Mouse (Mus musculus) lung, embryonic 16.5 days (tissue): Measurements from ENCODE around the gene Trim38. TPM values are rescaled to one million over a fixed set of nuclear protein-coding genes. Genes with fewer than 3 reads are reported as not detected.
"Not testable (repeated sequence)": the region's sequence is repeated elsewhere in the genome, so short reads cannot be mapped to it uniquely, and the experiment has no call there.

Source experiments
- ATAC-seq: fragments of 200-750 bp; cut with Nextera tagmentation; 2 replicates; pipeline ENCODE4 v1.8.0; 2017; ENCODE audit warnings: low read depth, mild to moderate bottlenecking, moderate library complexity
- H3K27ac ChIP-seq: fragments of 300-500 bp; sonication (generic); 2 replicates; pipeline ENCODE4 v1.5.1; 2014; ENCODE audit warnings: mild to moderate bottlenecking, control low read depth, low read length
- H3K27me3 ChIP-seq: fragments of 300-500 bp; sonication (generic); 2 replicates; pipeline ENCODE4 v1.6.1; 2014; ENCODE audit warnings: low read depth, low read length, mixed read lengths; ENCODE audit not compliant: control insufficient read depth, insufficient read depth
- H3K36me3 ChIP-seq: fragments of 300-500 bp; sonication (generic); 2 replicates; pipeline ENCODE4 v1.6.1; 2014; ENCODE audit warnings: low read length; ENCODE audit not compliant: control insufficient read depth, insufficient read depth
- H3K4me1 ChIP-seq: fragments of 300-500 bp; sonication (generic); replicated peaks from 2 replicates; pipeline ENCODE4 v1.6.1; 2014; ENCODE audit warnings: low read length, mixed read lengths; ENCODE audit not compliant: control insufficient read depth, insufficient read depth
- H3K4me2 ChIP-seq: fragments of 300-500 bp; sonication (generic); 2 replicates; pipeline ENCODE4 v1.6.1; 2014; ENCODE audit warnings: low read depth, low read length, control low read depth
- H3K4me3 ChIP-seq: fragments of 300-500 bp; sonication (generic); 2 replicates; pipeline ENCODE4 v1.5.1; 2014; ENCODE audit warnings: mild to moderate bottlenecking, low read length, control low read depth
- H3K9ac ChIP-seq: fragments of 300-500 bp; sonication (generic); 2 replicates; pipeline ENCODE4 v1.6.1; 2014; ENCODE audit warnings: low read length, control low read depth
- H3K9me3 ChIP-seq: fragments of 300-500 bp; sonication (generic); 2 replicates; pipeline ENCODE4 v1.6.1; 2016; ENCODE audit warnings: low read length; ENCODE audit not compliant: control insufficient read depth
- WGBS: fragments of 180-500 bp; shearing (Covaris S2); extraction: QIAGEN DNeasy Blood & Tissue Kit; methylation state at CpG from one replicate; pipeline ENCODE4 v1.1.7; 2014; 5-methylcytosine and 5-hydroxymethylcytosine counted together
- polyA plus RNA-seq: library from polyadenylated mRNA; unstranded; fragments of >200 nt; fragmentation: Nextera tagmentation; extraction: Ambion mirVana; gene quantifications from 2 replicates; pipeline ENCODE4 v1.2.1, GENCODE M21; 2015

Gene Trim38
- polyA plus RNA-seq, 1 experiment from 2014 or later = not detected

GRCm38 (mm10) chr13:23751478-23751956 is 18.2 kb upstream of the Trim38 start:
- peak; percentile 11; the same call in 1 of the 2 replicates for ATAC-seq
- under 1% methylated on average over 11 of the region's 11 CpGs for WGBS
- no peaks in the 10 kb centered on the region for H3K36me3 ChIP-seq
- no peaks in the 10 kb centered on the region for H3K27me3 ChIP-seq
- peak overlapping the region; percentile 49 for H3K4me3 ChIP-seq
- H3K9ac ChIP-seq = peak overlapping the region; percentile 67
- H3K9me3 ChIP-seq = no peaks in the 10 kb centered on the region
- H3K4me1 ChIP-seq = peaks cover 14% of the 10 kb centered on the region
- peak overlapping the region; percentile 65 for H3K4me2 ChIP-seq
- peak overlapping the region; percentile 98 for H3K27ac ChIP-seq

DNA sequence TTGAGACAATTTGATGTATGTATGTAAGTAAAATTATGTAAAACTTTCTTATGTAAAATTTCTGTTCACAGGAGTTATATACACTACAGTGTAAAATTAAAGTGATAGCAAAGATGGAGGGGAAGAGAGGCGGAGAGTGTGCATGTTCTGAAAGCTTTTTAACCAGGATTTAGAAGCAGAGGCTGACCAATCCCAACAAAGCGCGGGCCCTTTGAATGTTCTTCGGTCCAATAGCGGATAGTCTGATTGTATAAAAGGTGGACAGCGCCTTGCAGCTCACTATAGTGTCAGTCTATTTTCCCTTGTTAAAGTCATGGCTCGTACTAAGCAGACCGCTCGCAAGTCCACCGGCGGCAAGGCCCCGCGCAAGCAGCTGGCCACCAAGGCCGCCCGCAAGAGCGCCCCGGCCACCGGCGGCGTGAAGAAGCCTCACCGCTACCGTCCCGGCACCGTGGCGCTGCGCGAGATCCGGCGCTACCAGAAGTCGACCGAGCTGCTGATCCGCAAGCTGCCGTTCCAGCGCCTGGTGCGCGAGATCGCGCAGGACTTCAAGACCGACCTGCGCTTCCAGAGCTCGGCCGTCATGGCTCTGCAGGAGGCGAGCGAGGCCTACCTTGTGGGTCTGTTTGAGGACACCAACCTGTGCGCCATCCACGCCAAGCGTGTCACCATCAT is 17.5 kb upstream of the Trim38 start, which contains the start of gene Hist1h3b:
Gene Hist1h3b (plus strand): TSS at position 201 of the 675 bp plus-strand sequence.
- Histone ChIP-seq H3K4me1 (peaks cover 14% of the 10 kb centered on the region), H3K9ac (peak within 1 kb of the TSS; percentile 67), H3K4me2 (peak within 1 kb of the TSS; percentile 65), H3K27ac (peak within 1 kb of the TSS; percentile 98), H3K4me3 (peak within 1 kb of the TSS; percentile 49)
- H3K9me3 ChIP-seq, H3K27me3 ChIP-seq, H3K36me3 ChIP-seq: not testable (repeated sequence)
- WGBS = under 1% methylated on average over 16 of the region's 47 CpGs
- ATAC-seq = peak; percentile 86

- Histone ChIP-seq H3K4me2 (peak overlapping the region; percentile 57), H3K27me3 (no peaks in the 10 kb centered on the region), H3K9me3 (no peaks in the 10 kb centered on the region), H3K36me3 (no peaks in the 10 kb centered on the region), H3K4me3 (peak overlapping the region; percentile 48), H3K9ac (peak overlapping the region; percentile 64), H3K27ac (peak overlapping the region; percentile 79), H3K4me1 (peaks cover 14% of the 10 kb centered on the region)
- 2% methylated on average over 6 of the region's 6 CpGs for WGBS
- ATAC-seq = no peak
Measured at GRCm38 (mm10) chr13:23752742-23753172, 17.0 kb upstream of the Trim38 start.

GRCm38 (mm10) chr13:23753314-23754078 is 16.2 kb upstream of the Trim38 start:
- WGBS = 37% methylated on average over 4 of the region's 4 CpGs
- peak overlapping the region; percentile 42 for H3K4me2 ChIP-seq
- H3K27ac ChIP-seq = peak overlapping the region; percentile 70
- no peaks in the 10 kb centered on the region for H3K36me3 ChIP-seq
- no peaks in the 10 kb centered on the region for H3K9me3 ChIP-seq
- ATAC-seq = no peak
- H3K27me3 ChIP-seq = no peaks in the 10 kb centered on the region
- H3K9ac ChIP-seq = peak overlapping the region; percentile 20; the same call in 1 of the 2 replicates
- peaks cover 7% of the 10 kb centered on the region for H3K4me1 ChIP-seq
- no peak overlapping the region for H3K4me3 ChIP-seq

GRCm38 (mm10) chr13:23755000-23755399 is 14.7 kb upstream of the Trim38 start:
- H3K9ac ChIP-seq = no peak overlapping the region
- no peak overlapping the region for H3K4me2 ChIP-seq
- H3K9me3 ChIP-seq = no peaks in the 10 kb centered on the region
- H3K27me3 ChIP-seq = no peaks in the 10 kb centered on the region
- H3K36me3 ChIP-seq = no peaks in the 10 kb centered on the region
- no peak for ATAC-seq
- peaks cover 9% of the 10 kb centered on the region for H3K4me1 ChIP-seq
- H3K4me3 ChIP-seq = no peak overlapping the region
- no peak overlapping the region for H3K27ac ChIP-seq

- ATAC-seq = peak; percentile 75
Measured at GRCm38 (mm10) chr13:23756790-23757189, 12.9 kb upstream of the Trim38 start, which contains the start of gene Hist1h4b. Gene Hist1h4b (plus strand): TSS chr13:23757013.

DNA sequence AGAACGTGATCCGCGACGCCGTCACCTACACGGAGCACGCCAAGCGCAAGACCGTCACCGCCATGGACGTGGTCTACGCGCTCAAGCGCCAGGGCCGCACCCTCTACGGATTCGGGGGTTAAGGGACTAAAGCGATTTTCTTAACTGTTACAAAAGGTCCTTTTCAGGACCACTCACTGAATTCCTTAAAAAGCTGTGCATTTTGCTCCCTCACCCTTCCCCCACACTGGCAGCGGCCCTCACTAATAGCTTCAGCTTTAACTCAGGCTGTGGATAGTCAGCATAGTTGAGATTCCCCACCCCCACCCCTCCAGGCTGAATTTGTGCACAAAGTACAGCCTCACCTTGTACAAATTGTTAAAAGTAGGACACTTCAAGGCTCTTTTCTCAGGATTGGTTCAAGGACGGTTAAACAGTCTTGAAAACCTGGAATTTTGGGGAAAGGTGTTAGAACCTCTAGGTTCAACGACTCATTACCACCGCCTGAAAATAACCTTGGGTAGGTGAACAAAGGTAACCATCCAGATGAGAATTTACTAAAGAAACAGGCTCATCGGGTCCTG is 12.4 kb upstream of the Trim38 start:
- no peaks in the 10 kb centered on the region for H3K27me3 ChIP-seq
- ATAC-seq = peak; percentile 1; the same call in 1 of the 2 replicates
- H3K9me3 ChIP-seq = no peaks in the 10 kb centered on the region
- under 1% methylated on average over 14 of the region's 23 CpGs for WGBS
- H3K4me3 ChIP-seq = peak overlapping the region; percentile 42
- H3K36me3 ChIP-seq = no peaks in the 10 kb centered on the region
- peak overlapping the region; percentile 91 for H3K27ac ChIP-seq
- H3K9ac ChIP-seq = peak overlapping the region; percentile 66
- peak overlapping the region; percentile 64 for H3K4me2 ChIP-seq
- peaks cover 15% of the 10 kb centered on the region for H3K4me1 ChIP-seq

More at GRCm38 (mm10) chr13:23756790-23757189, 12.9 kb upstream of the Trim38 start, which contains the start of gene Hist1h4b:
- peak within 1 kb of the TSS; percentile 91 for H3K27ac ChIP-seq
- no peaks in the 10 kb centered on the region for H3K36me3 ChIP-seq
- peaks cover 15% of the 10 kb centered on the region for H3K4me1 ChIP-seq
- 1% methylated on average over 15 of the region's 22 CpGs for WGBS
- H3K27me3 ChIP-seq = no peaks in the 10 kb centered on the region
- peak within 1 kb of the TSS; percentile 42 for H3K4me3 ChIP-seq
- no peaks in the 10 kb centered on the region for H3K9me3 ChIP-seq
- H3K9ac ChIP-seq = peak within 1 kb of the TSS; percentile 66
- H3K4me2 ChIP-seq = peak within 1 kb of the TSS; percentile 64

GRCm38 (mm10) chr13:23757921-23758320 is 11.8 kb upstream of the Trim38 start:
- peaks cover 13% of the 10 kb centered on the region for H3K4me1 ChIP-seq
- ATAC-seq = no peak
- H3K9ac ChIP-seq = no peak overlapping the region
- H3K36me3 ChIP-seq = no peaks in the 10 kb centered on the region
- H3K4me3 ChIP-seq = no peak overlapping the region
- H3K27ac ChIP-seq = no peak overlapping the region
- peak overlapping the region; percentile 26; the same call in 1 of the 2 replicates for H3K4me2 ChIP-seq
- WGBS = 41% methylated on average over 3 of the region's 3 CpGs
- no peaks in the 10 kb centered on the region for H3K9me3 ChIP-seq
- no peaks in the 10 kb centered on the region for H3K27me3 ChIP-seq
